Mouse (Mus musculus) heart, postnatal 0 days (tissue): ENCODE measurements around the gene Tmem248. TPM values are rescaled to one million over a fixed set of nuclear protein-coding genes. Genes with fewer than 3 reads are reported as not detected.

Experiments
- ATAC-seq: fragments of 200-750 bp; cut with Nextera tagmentation; 2 replicates; pipeline ENCODE4 v1.8.0; 2017; ENCODE audit warnings: low read depth, moderate number of reproducible peaks, moderate library complexity; ENCODE audit not compliant: insufficient read depth
- DNase-seq: peaks from one replicate; pipeline ENCODE4 v3.0.0-alpha.2; 2016; ENCODE audit warnings: low spot score
- H3K27ac ChIP-seq: fragments of 300-500 bp; sonication (generic); 2 replicates; pipeline ENCODE4 v1.5.1; 2014; ENCODE audit warnings: low read depth, mild to moderate bottlenecking
- H3K27me3 ChIP-seq: fragments of 300-500 bp; sonication (generic); 2 replicates; pipeline ENCODE4 v1.6.1; 2014; ENCODE audit warnings: low read length, mixed read lengths; ENCODE audit not compliant: control insufficient read depth, insufficient read depth
- H3K36me3 ChIP-seq: fragments of 300-500 bp; sonication (generic); replicated peaks from 2 replicates; pipeline ENCODE4 v1.6.1; 2014; ENCODE audit warnings: low read length, mixed read lengths; ENCODE audit not compliant: control insufficient read depth, insufficient read depth
- H3K4me1 ChIP-seq: fragments of 300-500 bp; sonication (generic); 2 replicates; pipeline ENCODE4 v1.6.1; 2014; ENCODE audit warnings: antibody characterized with exemption; ENCODE audit not compliant: control insufficient read depth, insufficient read depth
- H3K4me2 ChIP-seq: fragments of 300-500 bp; sonication (generic); 2 replicates; pipeline ENCODE4 v1.6.1; 2014; ENCODE audit warnings: low read depth, mild to moderate bottlenecking, low read length, moderate library complexity
- H3K4me3 ChIP-seq: fragments of 300-500 bp; sonication (generic); 2 replicates; pipeline ENCODE4 v1.5.1; 2014; ENCODE audit warnings: low read depth, low read length
- H3K9ac ChIP-seq: fragments of 300-500 bp; sonication (generic); replicated peaks from 2 replicates; pipeline ENCODE4 v1.6.1; 2014; ENCODE audit warnings: low read depth, low read length, mixed read lengths
- H3K9me3 ChIP-seq: fragments of 300-500 bp; sonication (generic); replicated peaks from 2 replicates; pipeline ENCODE4 v1.6.1; 2016; ENCODE audit warnings: low read length; ENCODE audit not compliant: control insufficient read depth
- CTCF ChIP-seq: IDR thresholded peaks from 2 replicates; pipeline ENCODE4 v1.5.1; 2016; ENCODE audit warnings: antibody characterized with exemption, control low read depth, low read depth
- EP300 ChIP-seq: IDR thresholded peaks from 2 replicates; pipeline ENCODE4 v1.6.1; 2016; ENCODE audit warnings: antibody characterized with exemption, low read depth
- WGBS: fragments of 180-500 bp; shearing (Covaris S2); extraction: QIAGEN DNeasy Blood & Tissue Kit; methylation state at CpG from one replicate; pipeline ENCODE4 v1.1.7; 2014; 5-methylcytosine and 5-hydroxymethylcytosine counted together
- polyA plus RNA-seq: library from polyadenylated mRNA; unstranded; fragments of >200 nt; fragmentation: Nextera tagmentation; extraction: Ambion mirVana; gene quantifications from 2 replicates; pipeline ENCODE4 v1.2.1, GENCODE M21; 2015
- total RNA-seq: library from RNA; depleted of rRNA; stranded (reverse); fragments of >200 nt; gene quantifications from 2 replicates; pipeline ENCODE4 v1.2.3, GENCODE M21; 2014; ENCODE audit warnings: low replicate concordance

Gene Tmem248
- total and polyA plus RNA-seq, 2 experiments from 2014 or later: 23.9 to 31.9 TPM

DNA sequence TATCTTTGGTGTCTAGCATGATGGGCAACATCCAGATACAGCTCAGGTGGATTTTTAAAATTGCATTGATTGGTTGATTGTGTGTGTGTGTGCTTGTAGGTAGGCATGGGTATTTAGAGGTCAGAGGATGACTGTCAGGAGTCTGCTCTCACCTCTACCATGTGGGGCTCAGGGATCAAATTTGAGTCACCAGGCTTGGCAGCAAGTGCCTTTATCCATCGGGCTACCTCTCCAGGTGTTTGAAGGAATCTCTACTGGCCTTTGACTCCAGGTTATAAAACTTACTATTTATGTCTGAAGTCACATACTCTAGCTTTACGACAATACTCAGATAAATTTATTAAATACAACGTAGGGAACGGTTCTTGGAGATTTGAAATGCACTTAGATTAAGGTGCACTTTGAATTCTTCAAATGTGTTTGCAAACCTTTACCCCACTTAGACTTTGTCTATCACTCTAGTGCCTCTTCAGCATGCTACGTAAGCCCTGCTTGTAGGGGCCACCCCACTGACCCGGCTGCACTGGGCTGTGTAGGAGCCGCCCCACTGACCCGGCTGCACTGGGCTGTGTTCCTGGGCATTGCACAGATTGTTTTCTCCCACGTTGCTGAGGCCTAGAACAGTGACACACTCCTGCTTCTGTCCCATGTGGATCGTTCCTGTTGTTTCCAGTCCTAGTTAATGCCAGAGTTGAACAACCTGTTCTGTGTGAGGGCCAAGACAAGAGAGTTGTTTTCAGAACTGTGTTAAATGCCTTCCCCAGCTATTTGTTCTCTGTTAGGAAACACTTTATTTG, 16.4 kb upstream of the Tmem248 start:
- H3K4me1 ChIP-seq: peaks cover 7% of the 10 kb centered on the region; the same call in 1 of the 2 replicates
- H3K27ac ChIP-seq: no peak overlapping the region
- no peak for TF ChIP-seq CTCF
- no peak for TF ChIP-seq EP300
- no peak for ATAC-seq
- H3K4me2 ChIP-seq: no peak overlapping the region
- H3K4me3 ChIP-seq: no peak overlapping the region
- no peaks in the 10 kb centered on the region for H3K27me3 ChIP-seq
- H3K9me3 ChIP-seq: no peaks in the 10 kb centered on the region
- H3K9ac ChIP-seq: no peak overlapping the region
- 75% methylated on average over 10 of the region's 10 CpGs for WGBS
- DNase-seq: no peak
- H3K36me3 ChIP-seq: peaks cover 49% of the 10 kb centered on the region

DNA sequence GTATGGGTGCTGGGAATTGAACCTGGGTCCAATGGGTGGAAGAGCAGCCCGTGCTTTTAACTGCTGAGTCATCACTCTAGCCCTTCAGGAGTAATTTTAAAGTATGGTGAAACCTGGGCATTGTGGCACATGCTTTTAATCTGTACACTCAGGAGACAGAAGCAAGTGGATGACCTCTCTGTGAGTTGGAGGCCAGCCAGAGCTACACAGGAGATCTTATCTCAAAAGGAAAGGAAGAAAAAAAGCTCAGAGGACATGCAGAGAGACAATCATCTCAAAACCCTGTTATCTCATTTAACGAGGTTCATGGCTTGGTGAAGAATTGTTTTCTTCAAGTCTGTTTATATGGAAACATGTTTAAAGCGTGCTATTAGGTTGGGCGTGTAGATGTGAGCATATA, 12.9 kb upstream of the Tmem248 start:
- Histone ChIP-seq H3K4me1 (no peaks in the 10 kb centered on the region), H3K36me3 (peaks cover 48% of the 10 kb centered on the region), H3K4me3 (no peak overlapping the region), H3K9me3 (no peaks in the 10 kb centered on the region), H3K27me3 (no peaks in the 10 kb centered on the region), H3K9ac (no peak overlapping the region), H3K4me2 (no peak overlapping the region), H3K27ac (no peak overlapping the region)
- TF ChIP-seq EP300 (no peak), CTCF (no peak)
- ATAC-seq (no peak), DNase-seq (no peak)
- 68% methylated on average over 4 of the region's 4 CpGs for WGBS

- Histone ChIP-seq H3K9ac (no peak overlapping the region), H3K4me3 (no peak overlapping the region), H3K4me1 (no peaks in the 10 kb centered on the region), H3K4me2 (no peak overlapping the region), H3K9me3 (no peaks in the 10 kb centered on the region), H3K27me3 (no peaks in the 10 kb centered on the region), H3K27ac (no peak overlapping the region), H3K36me3 (peaks cover 51% of the 10 kb centered on the region)
- TF ChIP-seq CTCF (no peak), EP300 (no peak)
- no peak for DNase-seq
- 81% methylated on average over 6 of the region's 6 CpGs for WGBS
- no peak for ATAC-seq
Observed at GRCm38 (mm10) chr5:130204560-130204959, 12.3 kb upstream of the Tmem248 start.

GRCm38 (mm10) chr5:130205441-130206023, 11.3 kb upstream of the Tmem248 start:
- Histone ChIP-seq H3K27ac (no peak overlapping the region), H3K4me2 (no peak overlapping the region), H3K9ac (no peak overlapping the region), H3K4me3 (no peak overlapping the region), H3K9me3 (no peaks in the 10 kb centered on the region), H3K4me1 (no peaks in the 10 kb centered on the region), H3K27me3 (no peaks in the 10 kb centered on the region), H3K36me3 (peaks cover 53% of the 10 kb centered on the region)
- 89% methylated on average over 3 of the region's 3 CpGs for WGBS
- no peak for DNase-seq
- TF ChIP-seq EP300: no peak
- no peak for TF ChIP-seq CTCF
- no peak for ATAC-seq

- H3K4me1 ChIP-seq: no peaks in the 10 kb centered on the region
- no peak for TF ChIP-seq CTCF
- TF ChIP-seq EP300: no peak
- no peaks in the 10 kb centered on the region for H3K27me3 ChIP-seq
- DNase-seq: no peak
- no peak overlapping the region for H3K9ac ChIP-seq
- peaks cover 57% of the 10 kb centered on the region for H3K36me3 ChIP-seq
- no peaks in the 10 kb centered on the region for H3K9me3 ChIP-seq
- no peak overlapping the region for H3K4me3 ChIP-seq
- no peak overlapping the region for H3K27ac ChIP-seq
- ATAC-seq: no peak
- WGBS: 90% methylated on average over 4 of the region's 4 CpGs
- H3K4me2 ChIP-seq: no peak overlapping the region
Observed at GRCm38 (mm10) chr5:130207299-130207698, 9.6 kb upstream of the Tmem248 start.
